Mouse (Mus musculus): ENCODE measurements around the gene Kbtbd13. TPM values are rescaled to one million over a fixed set of nuclear protein-coding genes. Genes with fewer than 3 reads are reported as not detected.

The Kbtbd13 gene
- polyA plus RNA-seq, 1 experiment from 2014 or later = 0.38 TPM

DNA sequence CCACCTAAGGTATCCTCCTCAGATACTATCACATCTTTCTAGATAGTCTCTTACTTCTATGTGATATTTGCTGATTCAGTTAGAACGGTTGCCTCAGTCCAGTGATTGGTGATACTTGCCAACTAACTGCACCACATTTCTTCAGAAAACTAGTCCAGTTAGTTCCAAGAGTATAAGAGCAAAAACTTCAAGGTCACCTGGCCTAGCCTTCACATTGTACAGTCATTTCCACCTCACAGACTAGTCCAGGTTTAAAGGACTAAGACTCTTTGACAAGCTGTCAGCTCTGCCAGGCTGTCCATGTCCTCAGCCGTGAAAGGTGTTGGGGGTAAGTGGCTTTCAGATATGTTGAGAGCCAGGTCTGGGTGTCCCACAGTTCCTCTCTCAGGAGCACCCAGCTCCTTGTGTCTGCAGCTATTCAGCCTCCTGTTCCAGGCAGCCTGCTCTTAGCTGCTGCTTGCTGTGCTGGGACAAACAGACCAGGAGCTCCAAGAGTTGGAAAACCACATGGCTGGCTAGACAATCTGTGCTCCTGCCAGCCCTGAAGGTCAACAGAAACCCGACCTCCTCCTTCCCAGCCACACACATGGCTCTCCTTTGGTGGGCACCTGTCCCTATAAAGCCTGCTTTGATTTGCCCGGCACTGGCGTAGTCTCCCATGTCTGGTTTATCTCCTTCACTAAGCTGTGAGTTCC is 16.8 kb downstream of the Kbtbd13 start:
- no peak overlapping the region for H3K4me3 ChIP-seq (ENCODE audit: low read depth, low read length)
- H3K4me1 ChIP-seq (ENCODE audit: control insufficient read depth, insufficient read depth, low read length) = no peaks in the 10 kb centered on the region
- H3K9ac ChIP-seq (replicated peaks; ENCODE audit: low read depth, low read length) = no peak overlapping the region
- no peaks in the 10 kb centered on the region for H3K9me3 ChIP-seq (ENCODE audit: control insufficient read depth, low read depth, low read length)
- no peaks in the 10 kb centered on the region; the same call in 1 of the 2 replicates for H3K36me3 ChIP-seq (ENCODE audit: control insufficient read depth, insufficient read depth, low read length)
- H3K27me3 ChIP-seq (ENCODE audit: control insufficient read depth, insufficient read depth, low read length) = no peaks in the 10 kb centered on the region
- WGBS = 81% methylated on average over 5 of the region's 5 CpGs
- H3K27ac ChIP-seq (ENCODE audit: low read length) = no peak overlapping the region
- H3K4me2 ChIP-seq (replicated peaks; ENCODE audit: low read depth, low read length) = no peak overlapping the region
- ATAC-seq (ENCODE audit: insufficient number of reproducible peaks, insufficient read depth, low FRiP score, low read depth) = no peak

DNA sequence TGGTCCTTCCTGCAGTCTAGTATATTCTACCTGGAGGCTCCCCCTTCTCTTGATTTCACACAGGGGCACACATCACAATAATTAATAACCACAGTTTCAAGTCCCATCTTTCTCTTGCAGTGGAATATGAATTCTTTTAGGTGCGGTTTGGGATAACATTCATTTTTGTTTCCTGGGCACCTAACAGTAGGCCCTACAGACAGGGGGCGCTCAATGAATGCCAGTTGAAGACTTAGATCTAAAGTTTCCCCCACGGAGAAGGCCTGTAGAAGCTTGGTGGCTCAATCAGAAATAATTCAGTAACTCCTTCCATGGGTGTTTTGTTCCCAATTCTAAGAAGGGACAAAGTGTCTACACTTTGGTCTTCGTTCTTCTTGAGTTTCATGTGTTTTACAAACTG is 19.0 kb downstream of the Kbtbd13 start:
- H3K36me3 ChIP-seq (ENCODE audit: control insufficient read depth, insufficient read depth, low read length) = no peaks in the 10 kb centered on the region
- WGBS = 70% methylated on average over 4 of the region's 4 CpGs
- no peak overlapping the region for H3K4me2 ChIP-seq (replicated peaks; ENCODE audit: low read depth, low read length)
- no peak overlapping the region for H3K27ac ChIP-seq (ENCODE audit: low read length)
- no peaks in the 10 kb centered on the region for H3K27me3 ChIP-seq (ENCODE audit: control insufficient read depth, insufficient read depth, low read length)
- ATAC-seq (ENCODE audit: insufficient number of reproducible peaks, insufficient read depth, low FRiP score, low read depth) = no peak
- no peak overlapping the region for H3K9ac ChIP-seq (replicated peaks; ENCODE audit: low read depth, low read length)
- H3K4me3 ChIP-seq (ENCODE audit: low read depth, low read length) = no peak overlapping the region
- H3K4me1 ChIP-seq (ENCODE audit: control insufficient read depth, insufficient read depth, low read length) = no peaks in the 10 kb centered on the region
- no peaks in the 10 kb centered on the region for H3K9me3 ChIP-seq (ENCODE audit: control insufficient read depth, low read depth, low read length)

DNA sequence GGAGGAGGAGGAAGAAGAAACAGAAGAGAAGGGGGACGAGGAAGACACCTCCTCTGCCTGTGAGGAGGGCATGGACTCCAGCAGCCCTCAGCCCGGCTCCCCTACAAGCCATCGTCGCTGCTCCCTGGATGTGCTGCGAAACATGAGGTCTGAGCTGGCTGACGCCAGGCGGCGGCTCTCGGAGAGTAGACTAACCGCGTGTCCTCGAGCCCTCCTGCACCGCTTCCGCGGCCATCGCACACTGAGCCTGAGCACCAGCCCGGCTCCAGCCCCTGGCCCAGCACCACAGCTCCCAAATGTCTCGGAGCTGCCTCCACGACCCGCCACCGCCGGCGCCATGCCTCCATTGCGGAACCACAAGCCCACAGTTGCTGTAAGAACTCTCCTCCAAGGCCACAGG is 19.7 kb downstream of the Kbtbd13 start:
- Histone ChIP-seq H3K27me3 (ENCODE audit: control insufficient read depth, insufficient read depth, low read length) (no peaks in the 10 kb centered on the region), H3K4me3 (ENCODE audit: low read depth, low read length) (no peak overlapping the region), H3K36me3 (ENCODE audit: control insufficient read depth, insufficient read depth, low read length) (no peaks in the 10 kb centered on the region), H3K4me2 (replicated peaks; ENCODE audit: low read depth, low read length) (no peak overlapping the region), H3K4me1 (ENCODE audit: control insufficient read depth, insufficient read depth, low read length) (no peaks in the 10 kb centered on the region), H3K9me3 (ENCODE audit: control insufficient read depth, low read depth, low read length) (no peaks in the 10 kb centered on the region), H3K27ac (ENCODE audit: low read length) (no peak overlapping the region), H3K9ac (replicated peaks; ENCODE audit: low read depth, low read length) (no peak overlapping the region)
- no peak for ATAC-seq (ENCODE audit: insufficient number of reproducible peaks, insufficient read depth, low FRiP score, low read depth)
- WGBS = 80% methylated on average over 24 of the region's 24 CpGs

GRCm38 (mm10) chr9:65365721-65366120 is 25.7 kb downstream of the Kbtbd13 start:
- Histone ChIP-seq H3K4me3 (ENCODE audit: low read depth, low read length) (no peak overlapping the region), H3K4me1 (ENCODE audit: control insufficient read depth, insufficient read depth, low read length) (no peaks in the 10 kb centered on the region), H3K27me3 (ENCODE audit: control insufficient read depth, insufficient read depth, low read length) (no peaks in the 10 kb centered on the region), H3K9me3 (ENCODE audit: control insufficient read depth, low read depth, low read length) (no peaks in the 10 kb centered on the region), H3K4me2 (replicated peaks; ENCODE audit: low read depth, low read length) (no peak overlapping the region), H3K9ac (replicated peaks; ENCODE audit: low read depth, low read length) (no peak overlapping the region), H3K36me3 (ENCODE audit: control insufficient read depth, insufficient read depth, low read length) (peaks cover 4% of the 10 kb centered on the region), H3K27ac (ENCODE audit: low read length) (no peak overlapping the region)
- ATAC-seq (ENCODE audit: insufficient number of reproducible peaks, insufficient read depth, low FRiP score, low read depth) = no peak
- WGBS = 83% methylated on average over 7 of the region's 7 CpGs

- H3K4me2 ChIP-seq (replicated peaks; ENCODE audit: low read depth, low read length) = no peak overlapping the region
- H3K27ac ChIP-seq (ENCODE audit: low read length) = no peak overlapping the region
- 27% methylated on average over 9 of the region's 9 CpGs for WGBS
- H3K4me1 ChIP-seq (ENCODE audit: control insufficient read depth, insufficient read depth, low read length) = no peaks in the 10 kb centered on the region
- peaks cover 22% of the 10 kb centered on the region for H3K36me3 ChIP-seq (ENCODE audit: control insufficient read depth, insufficient read depth, low read length)
- H3K27me3 ChIP-seq (ENCODE audit: control insufficient read depth, insufficient read depth, low read length) = no peaks in the 10 kb centered on the region
- no peak for ATAC-seq (ENCODE audit: insufficient number of reproducible peaks, insufficient read depth, low FRiP score, low read depth)
- no peak overlapping the region for H3K9ac ChIP-seq (replicated peaks; ENCODE audit: low read depth, low read length)
- no peaks in the 10 kb centered on the region for H3K9me3 ChIP-seq (ENCODE audit: control insufficient read depth, low read depth, low read length)
- H3K4me3 ChIP-seq (ENCODE audit: low read depth, low read length) = no peak overlapping the region
Observed at GRCm38 (mm10) chr9:65363684-65364083, 27.8 kb downstream of the Kbtbd13 start.

DNA sequence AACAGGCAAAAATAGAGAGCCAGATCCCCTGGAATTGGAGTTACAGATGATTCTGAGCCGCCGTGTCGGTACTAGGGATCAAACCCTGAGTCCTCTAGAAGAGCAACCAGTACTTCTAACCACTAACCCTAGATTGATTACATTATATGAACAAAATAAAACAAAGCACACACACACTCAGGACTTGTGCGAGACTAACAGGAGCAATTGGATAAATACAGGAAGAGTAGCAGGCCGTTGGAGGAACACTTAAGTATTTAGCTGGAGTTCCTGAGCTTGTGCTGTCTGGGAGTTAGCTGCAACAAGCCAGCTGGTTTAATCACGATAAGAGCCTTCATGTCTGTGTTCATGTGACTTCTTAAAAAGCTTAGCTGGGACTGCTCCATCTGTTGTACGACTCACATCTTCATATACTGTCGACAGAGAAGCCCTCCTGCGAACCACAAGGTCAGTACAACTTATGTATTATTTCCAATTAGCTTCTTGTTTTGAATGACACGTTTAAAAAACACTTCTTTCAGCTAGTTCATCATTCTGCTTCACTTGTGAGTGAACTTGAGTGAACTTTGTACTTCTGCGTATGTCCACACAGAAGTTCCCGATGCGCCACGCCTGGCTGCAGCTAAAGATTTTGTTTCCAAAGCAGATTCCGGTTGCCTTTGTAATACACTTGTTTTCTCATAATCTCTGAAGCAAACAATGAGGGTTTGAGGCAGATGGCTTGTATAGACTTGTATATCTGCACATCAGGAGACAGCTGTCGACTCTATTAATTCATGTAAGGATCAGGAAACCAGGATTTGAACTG is 30.6 kb downstream of the Kbtbd13 start, which contains the start of gene Ubap1l:
Ubap1l (plus strand) TSS at position 401 of the 808 bp plus-strand sequence.
- Histone ChIP-seq H3K36me3 (ENCODE audit: control insufficient read depth, insufficient read depth, low read length) (peaks cover 41% of the 10 kb centered on the region), H3K4me2 (replicated peaks; ENCODE audit: low read depth, low read length) (no peak within 1 kb of the TSS), H3K4me1 (ENCODE audit: control insufficient read depth, insufficient read depth, low read length) (no peaks in the 10 kb centered on the region), H3K9me3 (ENCODE audit: control insufficient read depth, low read depth, low read length) (no peaks in the 10 kb centered on the region), H3K27me3 (ENCODE audit: control insufficient read depth, insufficient read depth, low read length) (no peaks in the 10 kb centered on the region), H3K9ac (replicated peaks; ENCODE audit: low read depth, low read length) (no peak within 1 kb of the TSS), H3K4me3 (ENCODE audit: low read depth, low read length) (no peak within 1 kb of the TSS), H3K27ac (ENCODE audit: low read length) (no peak within 1 kb of the TSS)
- ATAC-seq (ENCODE audit: insufficient number of reproducible peaks, insufficient read depth, low FRiP score, low read depth) = no peak
- WGBS = 68% methylated on average over 16 of the region's 16 CpGs

DNA sequence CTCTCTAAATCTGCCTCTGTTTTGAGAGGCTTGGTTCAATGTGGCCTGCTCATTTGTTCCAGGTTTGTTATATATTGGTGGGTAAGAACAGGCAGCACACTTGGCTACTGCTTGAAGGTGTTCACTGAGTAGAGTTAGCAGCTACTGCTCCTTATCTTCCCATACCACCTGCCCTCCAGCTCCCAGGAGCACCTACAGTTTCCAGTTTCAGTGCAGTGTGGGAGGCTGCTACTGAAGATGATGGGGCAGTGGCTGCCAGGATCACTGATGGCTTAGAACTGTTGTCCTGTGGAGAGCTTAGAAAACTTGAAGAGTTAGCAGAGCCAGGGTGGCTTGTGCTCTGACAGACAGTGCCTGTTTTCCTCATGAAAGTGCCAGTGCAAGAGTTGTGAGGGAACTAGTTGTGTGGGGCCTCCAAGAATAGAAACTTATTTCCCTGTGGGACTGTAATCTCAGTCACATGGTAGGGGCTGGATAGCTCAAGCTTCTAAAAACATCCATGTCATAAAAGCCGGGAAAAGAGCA is 32.4 kb downstream of the Kbtbd13 start:
- no peak for ATAC-seq (ENCODE audit: insufficient number of reproducible peaks, insufficient read depth, low FRiP score, low read depth)
- peaks cover 55% of the 10 kb centered on the region for H3K36me3 ChIP-seq (ENCODE audit: control insufficient read depth, insufficient read depth, low read length)
- WGBS = 79% methylated on average over 1 of the region's 1 CpGs

DNA sequence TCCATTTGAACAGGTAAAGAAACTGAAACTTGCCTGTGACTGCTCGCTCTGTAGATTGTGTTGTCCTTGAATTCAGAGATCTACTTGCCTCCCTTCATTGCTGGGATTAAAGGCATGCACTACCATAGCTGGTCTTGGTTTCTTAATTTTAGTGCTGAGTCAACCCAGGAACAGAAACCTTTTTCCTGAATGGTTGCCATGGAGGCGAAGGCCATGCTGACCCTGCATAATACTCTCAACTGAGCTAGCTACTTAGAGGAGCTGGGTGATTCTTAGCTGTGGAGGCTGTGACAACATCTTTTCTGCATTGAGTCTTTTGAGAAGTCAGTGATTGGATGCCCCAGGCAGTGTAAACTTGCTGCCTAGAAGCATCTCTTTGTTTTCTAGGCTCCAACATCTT is 34.5 kb downstream of the Kbtbd13 start:
- Histone ChIP-seq H3K4me3 (ENCODE audit: low read depth, low read length) (no peak overlapping the region), H3K9me3 (ENCODE audit: control insufficient read depth, low read depth, low read length) (no peaks in the 10 kb centered on the region), H3K4me2 (replicated peaks; ENCODE audit: low read depth, low read length) (no peak overlapping the region), H3K36me3 (ENCODE audit: control insufficient read depth, insufficient read depth, low read length) (peaks cover 55% of the 10 kb centered on the region), H3K27ac (ENCODE audit: low read length) (no peak overlapping the region), H3K27me3 (ENCODE audit: control insufficient read depth, insufficient read depth, low read length) (no peaks in the 10 kb centered on the region), H3K4me1 (ENCODE audit: control insufficient read depth, insufficient read depth, low read length) (no peaks in the 10 kb centered on the region), H3K9ac (replicated peaks; ENCODE audit: low read depth, low read length) (no peak overlapping the region)
- WGBS = 97% methylated on average over 2 of the region's 2 CpGs
- ATAC-seq (ENCODE audit: insufficient number of reproducible peaks, insufficient read depth, low FRiP score, low read depth) = no peak

More for the DNA sequence above, 32.4 kb downstream of the Kbtbd13 start:
- Histone ChIP-seq H3K27ac (ENCODE audit: low read length) (no peak overlapping the region), H3K9me3 (ENCODE audit: control insufficient read depth, low read depth, low read length) (no peaks in the 10 kb centered on the region), H3K27me3 (ENCODE audit: control insufficient read depth, insufficient read depth, low read length) (no peaks in the 10 kb centered on the region), H3K4me2 (replicated peaks; ENCODE audit: low read depth, low read length) (no peak overlapping the region), H3K4me1 (ENCODE audit: control insufficient read depth, insufficient read depth, low read length) (no peaks in the 10 kb centered on the region), H3K9ac (replicated peaks; ENCODE audit: low read depth, low read length) (no peak overlapping the region), H3K4me3 (ENCODE audit: low read depth, low read length) (no peak overlapping the region)

Measured in stomach, embryonic 14.5 days (tissue).